Comparison of ENCODE assay signal across 21 mouse cellular contexts in the genomic region with DNA sequence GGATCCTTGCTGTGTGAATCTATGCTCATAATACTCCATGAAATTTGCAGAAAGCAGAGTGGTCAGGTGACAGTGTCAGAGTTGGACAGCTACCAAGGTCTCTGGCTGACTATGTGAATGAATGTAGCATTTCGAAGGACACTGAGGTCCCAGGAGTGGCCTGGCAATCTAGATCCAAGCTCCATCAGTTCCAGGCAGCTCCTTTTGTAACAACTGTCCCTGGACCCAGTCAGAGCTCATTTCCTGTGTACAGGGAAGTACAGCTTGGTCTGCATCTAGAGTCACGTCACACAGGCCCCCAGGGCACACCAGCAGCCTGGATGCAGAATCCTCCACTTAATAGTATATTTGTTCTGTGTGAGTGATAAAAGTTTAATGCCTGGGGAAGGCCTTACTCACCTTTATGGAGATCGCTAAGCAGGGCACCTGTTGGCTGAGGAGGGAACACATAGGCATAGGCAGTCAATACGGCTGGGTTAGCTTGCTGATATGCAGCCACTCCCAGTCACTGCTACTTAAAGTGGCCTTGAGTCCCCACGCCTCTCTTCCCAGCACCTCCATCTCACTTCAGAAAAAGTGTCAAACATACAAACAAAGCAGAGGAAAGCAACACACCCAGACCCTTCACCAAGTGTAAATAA. TPM values are rescaled to one million over a fixed set of nuclear protein-coding genes. Genes with fewer than 3 reads are reported as not detected.
DNase-seq lines count a peak whose midpoint lies in the region; ATAC-seq and TF ChIP-seq lines count a peak whose summit lies in the region.
"Had no signal": no experiment of that assay in that cellular context is flagged by ENCODE, and none has a peak within 500 bp of the region (broad histone marks: within the 10 kb centered on the region; RNA-seq: fewer than 3 reads in every experiment).

No protein-coding gene starts in this region.

- no peaks in the 10 kb centered on the region for H3K9me3 ChIP-seq in forebrain, embryonic 11.5 days (ENCODE audit: control insufficient read depth, low read length)
- no peaks in the 10 kb centered on the region for H3K9me3 ChIP-seq in forebrain, embryonic 14.5 days (replicated peaks; ENCODE audit: control insufficient read depth, low read length)
- no peaks in the 10 kb centered on the region for H3K9me3 ChIP-seq in midbrain, embryonic 11.5 days (ENCODE audit: control insufficient read depth, low read length)
- H3K9me3 ChIP-seq in midbrain, embryonic 13.5 days: no peaks in the 10 kb centered on the region
- no peaks in the 10 kb centered on the region for H3K9me3 ChIP-seq in stomach, embryonic 16.5 days (replicated peaks; ENCODE audit: control insufficient read depth, low read length)
- H3K9me3 ChIP-seq: forebrain, embryonic 10.5 days; hindbrain, embryonic 13.5 days; kidney, embryonic 15.5 days; limb, embryonic 13.5 days; liver, embryonic 13.5 days; lung, embryonic 15.5 days had no signal

- H3K4me2 ChIP-seq in forebrain, embryonic 11.5 days (ENCODE audit: low read depth, low read length, severe bottlenecking): no peak overlapping the region
- H3K4me2 ChIP-seq in forebrain, embryonic 14.5 days (ENCODE audit: low read length): no peak overlapping the region
- H3K4me2 ChIP-seq in midbrain, embryonic 11.5 days: no peak overlapping the region
- H3K4me2 ChIP-seq in midbrain, embryonic 13.5 days (replicated peaks): no peak overlapping the region
- no peak overlapping the region for H3K4me2 ChIP-seq in stomach, embryonic 16.5 days (ENCODE audit: low read depth, low read length)
- H3K4me2 ChIP-seq: hindbrain, embryonic 13.5 days; kidney, embryonic 15.5 days; limb, embryonic 13.5 days; liver, embryonic 13.5 days; lung, embryonic 15.5 days had no signal

- H3K27ac ChIP-seq in forebrain, embryonic 11.5 days (ENCODE audit: low read depth, low read length): no peak overlapping the region
- no peak overlapping the region for H3K27ac ChIP-seq in forebrain, embryonic 14.5 days (ENCODE audit: low read depth, low read length)
- no peak overlapping the region for H3K27ac ChIP-seq in midbrain, embryonic 11.5 days (ENCODE audit: low read depth, low read length)
- H3K27ac ChIP-seq in midbrain, embryonic 13.5 days: no peak overlapping the region
- no peak overlapping the region for H3K27ac ChIP-seq in stomach, embryonic 16.5 days (ENCODE audit: low read length)
- no peak overlapping the region for H3K27ac ChIP-seq in cerebellum, adult 2 months (ENCODE audit: insufficient read depth, low read length)
- H3K27ac ChIP-seq: forebrain, embryonic 10.5 days; hindbrain, embryonic 13.5 days; kidney, embryonic 15.5 days; limb, embryonic 13.5 days; liver, embryonic 13.5 days; lung, embryonic 15.5 days had no signal

- no peak overlapping the region for H3K4me3 ChIP-seq in forebrain, embryonic 11.5 days (ENCODE audit: low read depth, low read length)
- H3K4me3 ChIP-seq in forebrain, embryonic 14.5 days (ENCODE audit: low read depth, low read length): no peak overlapping the region
- H3K4me3 ChIP-seq in midbrain, embryonic 11.5 days (ENCODE audit: low read depth, low read length): no peak overlapping the region
- no peak overlapping the region for H3K4me3 ChIP-seq in midbrain, embryonic 13.5 days (replicated peaks)
- H3K4me3 ChIP-seq in stomach, embryonic 16.5 days (replicated peaks; ENCODE audit: low read length): no peak overlapping the region
- H3K4me3 ChIP-seq in cerebellum, adult 2 months (replicated peaks; ENCODE audit: insufficient read depth, low read depth, low read length): no peak overlapping the region
- H3K4me3 ChIP-seq: forebrain, embryonic 10.5 days; hindbrain, embryonic 13.5 days; kidney, embryonic 15.5 days; limb, embryonic 13.5 days; liver, embryonic 13.5 days; lung, embryonic 15.5 days; myocyte had no signal

- no peak for TF ChIP-seq POLR2A in cerebellum, adult 2 months (IDR thresholded peaks at IDR 0.05; ENCODE audit: borderline replicate concordance, insufficient read depth, low read length)

- TF ChIP-seq CTCF in cerebellum, adult 2 months (IDR thresholded peaks at IDR 0.05; ENCODE audit: borderline replicate concordance, insufficient read depth, low read depth, low read length): no peak

- no peak overlapping the region for H3K9ac ChIP-seq in forebrain, embryonic 11.5 days (ENCODE audit: low read length)
- no peak overlapping the region for H3K9ac ChIP-seq in forebrain, embryonic 14.5 days (ENCODE audit: low read length)
- H3K9ac ChIP-seq in midbrain, embryonic 11.5 days (ENCODE audit: low read length): no peak overlapping the region
- no peak overlapping the region for H3K9ac ChIP-seq in midbrain, embryonic 13.5 days (replicated peaks)
- no peak overlapping the region for H3K9ac ChIP-seq in stomach, embryonic 16.5 days (ENCODE audit: low read length)
- H3K9ac ChIP-seq: hindbrain, embryonic 13.5 days; kidney, embryonic 15.5 days; limb, embryonic 13.5 days; liver, embryonic 13.5 days; lung, embryonic 15.5 days had no signal

- H3K27me3 ChIP-seq in forebrain, embryonic 11.5 days (ENCODE audit: control insufficient read depth, insufficient read depth, low read length): no peaks in the 10 kb centered on the region; the same call in 1 of the 2 replicates
- no peaks in the 10 kb centered on the region for H3K27me3 ChIP-seq in forebrain, embryonic 14.5 days (replicated peaks; ENCODE audit: control insufficient read depth, insufficient read depth, low read length)
- peaks cover 8% of the 10 kb centered on the region for H3K27me3 ChIP-seq in midbrain, embryonic 11.5 days (ENCODE audit: control insufficient read depth, insufficient read depth, low read length)
- peaks cover 28% of the 10 kb centered on the region for H3K27me3 ChIP-seq in midbrain, embryonic 13.5 days
- H3K27me3 ChIP-seq in stomach, embryonic 16.5 days (ENCODE audit: control insufficient read depth, insufficient read depth, low read length): no peaks in the 10 kb centered on the region
- H3K27me3 ChIP-seq in cerebellum, adult 2 months (ENCODE audit: control insufficient read depth, insufficient read depth, low read length): no peaks in the 10 kb centered on the region; the same call in 1 of the 2 replicates
- H3K27me3 ChIP-seq: limb, embryonic 13.5 days; lung, embryonic 15.5 days had no signal

- H3K36me3 ChIP-seq in forebrain, embryonic 11.5 days (ENCODE audit: control insufficient read depth, insufficient read depth, low read length): no peaks in the 10 kb centered on the region
- no peaks in the 10 kb centered on the region for H3K36me3 ChIP-seq in forebrain, embryonic 14.5 days (ENCODE audit: control insufficient read depth, insufficient read depth, low read length)
- H3K36me3 ChIP-seq in midbrain, embryonic 11.5 days (ENCODE audit: control insufficient read depth, insufficient read depth, low read length): no peaks in the 10 kb centered on the region
- H3K36me3 ChIP-seq in midbrain, embryonic 13.5 days: no peaks in the 10 kb centered on the region
- no peaks in the 10 kb centered on the region for H3K36me3 ChIP-seq in stomach, embryonic 16.5 days (ENCODE audit: control insufficient read depth, insufficient read depth, low read length)
- H3K36me3 ChIP-seq: forebrain, embryonic 10.5 days; hindbrain, embryonic 13.5 days; kidney, embryonic 15.5 days; limb, embryonic 13.5 days; liver, embryonic 13.5 days; lung, embryonic 15.5 days had no signal

- peak; percentile 16 for DNase-seq in forebrain, embryonic 11.5 days (ENCODE audit: low spot score)
- DNase-seq in forebrain, embryonic 14.5 days (ENCODE audit: low spot score): no peak
- DNase-seq in midbrain, embryonic 11.5 days (ENCODE audit: low spot score, missing footprints): peak; percentile 23
- DNase-seq in adrenal gland, postnatal 25 days: peak; percentile 56
- DNase-seq in heart, adult 9 months (ENCODE audit: low spot score in 2 of 2): no peak
- no peak for DNase-seq in cerebellum, adult 2 months
- DNase-seq: cerebellum, adult 11 months; cerebellum, postnatal 10 days; kidney, postnatal 36 days; liver, embryonic 13.5 days; lung, postnatal 4 days had no signal

- WGBS in forebrain, embryonic 11.5 days: 88% methylated on average over 5 of the region's 5 CpGs
- WGBS in forebrain, embryonic 14.5 days: 86% methylated on average over 5 of the region's 5 CpGs
- 81% methylated on average over 5 of the region's 5 CpGs for WGBS in midbrain, embryonic 11.5 days
- WGBS in midbrain, embryonic 13.5 days: 92% methylated on average over 5 of the region's 5 CpGs
- WGBS in stomach, embryonic 16.5 days: 61% methylated on average over 5 of the region's 5 CpGs
- WGBS in cerebellum, adult 2 months: 87% methylated on average over 5 of the region's 5 CpGs

- ATAC-seq in forebrain, embryonic 11.5 days (replicated peaks; ENCODE audit: low FRiP score): no peak
- ATAC-seq in forebrain, embryonic 14.5 days: no peak
- no peak for ATAC-seq in midbrain, embryonic 11.5 days (ENCODE audit: low FRiP score)
- no peak for ATAC-seq in midbrain, embryonic 13.5 days
- ATAC-seq in stomach, embryonic 16.5 days (ENCODE audit: insufficient read depth, low FRiP score): peak; percentile 18; the same call in 1 of the 2 replicates
- ATAC-seq: inflammation-experienced regulatory T-cells, adult 6 months; midbrain, embryonic 16.5 days had no signal

- H3K4me1 ChIP-seq in forebrain, embryonic 11.5 days (replicated peaks; ENCODE audit: control insufficient read depth, insufficient read depth, low read length): no peaks in the 10 kb centered on the region
- no peaks in the 10 kb centered on the region for H3K4me1 ChIP-seq in forebrain, embryonic 14.5 days (ENCODE audit: control insufficient read depth, insufficient read depth, low read length)
- no peaks in the 10 kb centered on the region for H3K4me1 ChIP-seq in midbrain, embryonic 11.5 days (ENCODE audit: control insufficient read depth, insufficient read depth, low read length)
- H3K4me1 ChIP-seq in midbrain, embryonic 13.5 days (replicated peaks): 0 out of 2 replicates have a peak, but pooled peaks cover 1% of the 10 kb centered on the region
- peaks cover 8% of the 10 kb centered on the region for H3K4me1 ChIP-seq in stomach, embryonic 16.5 days (ENCODE audit: control insufficient read depth, insufficient read depth, low read length)
- H3K4me1 ChIP-seq in cerebellum, adult 2 months (ENCODE audit: control insufficient read depth, insufficient read depth, low read length): peaks cover 4% of the 10 kb centered on the region

RNA-seq across cellular contexts. Expression of a gene that starts 4.7 kb away (rescaled TPM):
- polyA plus RNA-seq in forebrain, embryonic 11.5 days (2014; fragmentation: Nextera tagmentation; extraction: Ambion mirVana): 24.5 and 26.5 TPM in 2 replicates
- polyA plus RNA-seq in forebrain, embryonic 14.5 days (2014; fragmentation: Nextera tagmentation; extraction: Ambion mirVana): 7.9 and 9.2 TPM in 2 replicates
- polyA plus RNA-seq in midbrain, embryonic 11.5 days (2014; fragmentation: Nextera tagmentation; extraction: Ambion mirVana): 17.6 and 18.3 TPM in 2 replicates
- polyA plus RNA-seq in midbrain, embryonic 13.5 days (2015; fragmentation: Nextera tagmentation; extraction: Ambion mirVana): 6.7 and 7.3 TPM in 2 replicates
- 182 and 201 TPM in 2 replicates for total RNA-seq in adrenal gland, postnatal 25 days (2021)
- 31.3 and 32.2 TPM in 2 replicates for polyA plus RNA-seq in stomach, embryonic 16.5 days (2015; fragmentation: Nextera tagmentation; extraction: Ambion mirVana)
- polyA plus RNA-seq in cerebellum, adult 2 months (2012; rRNA removed): 14.7 and 16.9 TPM in 2 replicates

Comparison
In these comparisons a context has a peak if more than half of its experiments do, and no peak if none do; other contexts are left out.
1. DNase-seq: peak in forebrain, embryonic 11.5 days (single experiment), midbrain, embryonic 11.5 days (single experiment) and adrenal gland, postnatal 25 days (single experiment); none in forebrain, embryonic 14.5 days (single experiment), heart, adult 9 months (0 of 2) and cerebellum, adult 2 months (0 of 2).